Mouse (Mus musculus): ENCODE data around the gene Ajuba. TPM values are rescaled to one million over a fixed set of nuclear protein-coding genes. Genes with fewer than 3 reads are reported as not detected.
"Not testable (repeated sequence)": the region's sequence is repeated elsewhere in the genome, so short reads cannot be mapped to it uniquely, and the experiment has no call there.

Gene Ajuba
- polyA plus RNA-seq, 1 experiment from 2014 or later, result 18.9 TPM

DNA sequence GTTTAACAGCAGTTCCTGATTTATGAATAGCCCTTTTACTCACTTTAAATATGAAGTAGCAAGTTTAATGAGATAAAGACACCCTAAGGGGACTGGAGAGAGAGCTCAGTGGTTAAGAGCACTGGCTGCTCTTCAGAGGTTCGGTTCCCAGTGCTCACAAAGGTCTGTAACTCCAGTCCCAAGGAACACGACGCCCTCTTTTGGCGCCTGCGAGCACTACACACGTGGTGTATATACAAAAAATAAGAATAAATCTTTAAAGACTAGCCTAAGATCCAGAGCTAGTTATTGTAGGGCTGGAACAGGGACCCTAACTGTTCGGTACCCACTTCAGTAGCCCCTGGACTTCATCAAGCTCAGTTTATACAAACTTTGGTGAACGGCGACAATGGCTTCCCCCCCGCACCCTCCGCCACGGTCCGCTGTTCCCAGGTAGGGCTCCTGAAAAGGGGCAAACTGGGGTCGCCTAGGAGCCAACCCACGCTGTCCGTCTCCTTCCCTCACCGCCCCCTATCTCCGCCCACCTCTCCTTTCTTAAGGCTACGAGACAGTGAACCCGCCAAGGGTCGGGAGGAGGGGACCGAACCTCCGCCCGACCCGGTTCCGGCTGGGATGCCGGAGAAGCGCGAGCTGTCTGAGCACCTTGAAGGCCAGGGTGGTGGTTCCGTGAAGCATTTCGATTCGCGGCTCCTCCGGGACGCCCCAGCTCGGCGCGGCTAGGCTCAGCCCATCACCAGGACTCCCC lies 40.0 kb upstream of the Ajuba start:
- Histone ChIP-seq H3K9ac (ENCODE audit: low read length) (peak overlapping the region; percentile 88), H3K27me3 (ENCODE audit: control insufficient read depth, insufficient read depth, low read length) (no peaks in the 10 kb centered on the region), H3K4me3 (ENCODE audit: low read depth, low read length) (peak overlapping the region; percentile 82), H3K36me3 (ENCODE audit: control insufficient read depth, insufficient read depth, low read length) (0 out of 2 replicates have a peak, but pooled peaks cover 7% of the 10 kb centered on the region), H3K4me1 (replicated peaks; ENCODE audit: control insufficient read depth, insufficient read depth) (no peaks in the 10 kb centered on the region), H3K27ac (replicated peaks) (peak overlapping the region; percentile 65), H3K9me3 (ENCODE audit: control insufficient read depth, low read length) (no peaks in the 10 kb centered on the region), H3K4me2 (replicated peaks; ENCODE audit: low read depth) (peak overlapping the region; percentile 66)
- ATAC-seq (ENCODE audit: low FRiP score, low TSS enrichment) (peak; percentile 61), DNase-seq (ENCODE audit: low spot score) (peak; percentile 53)
- WGBS, result 2% methylated on average over 38 of the region's 38 CpGs
- TF ChIP-seq EP300 (optimal IDR thresholded peaks at IDR 0.05), result no peak
- TF ChIP-seq CTCF (IDR thresholded peaks at IDR 0.05; ENCODE audit: low read depth), result peak; percentile 53

DNA sequence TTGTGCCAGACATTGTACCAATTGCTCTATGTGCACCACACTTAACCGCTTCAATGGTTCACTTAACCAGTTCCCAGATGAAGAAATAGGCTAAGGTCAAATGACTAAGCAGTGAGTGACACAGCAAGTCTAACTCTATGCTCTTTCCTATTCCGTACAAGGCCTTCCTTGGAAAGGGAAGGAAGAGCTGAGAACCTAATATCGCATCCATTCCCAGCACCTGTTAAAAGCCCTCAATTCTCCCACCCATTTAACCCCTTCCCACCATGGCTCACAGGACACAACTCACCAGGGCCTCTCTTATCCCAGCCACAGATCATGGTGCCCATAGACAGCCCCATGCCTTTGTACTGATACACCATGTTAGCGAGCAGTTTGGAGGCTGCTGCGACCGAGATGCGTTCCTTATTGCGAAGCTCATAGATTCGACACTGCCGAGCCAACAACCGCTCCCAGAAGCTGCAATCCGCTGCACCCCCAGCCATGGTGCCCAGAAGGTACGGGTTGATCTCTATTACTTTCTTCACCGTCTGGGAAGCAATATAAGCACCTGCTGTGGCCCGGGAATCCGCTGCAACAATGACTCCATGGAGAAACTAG lies 39.0 kb upstream of the Ajuba start:
- H3K4me1 ChIP-seq (replicated peaks; ENCODE audit: control insufficient read depth, insufficient read depth), result no peaks in the 10 kb centered on the region
- H3K9ac ChIP-seq (ENCODE audit: low read length), result no peak overlapping the region
- TF ChIP-seq EP300 (optimal IDR thresholded peaks at IDR 0.05) (no peak), CTCF (IDR thresholded peaks at IDR 0.05; ENCODE audit: low read depth) (no peak)
- 91% methylated on average over 16 of the region's 16 CpGs for WGBS
- 0 out of 2 replicates have a peak overlapping the region, but pooled peaks have one; percentile 24 for H3K27ac ChIP-seq (replicated peaks)
- 0 out of 2 replicates have a peak, but pooled peaks cover 7% of the 10 kb centered on the region for H3K36me3 ChIP-seq (ENCODE audit: control insufficient read depth, insufficient read depth, low read length)
- no peak overlapping the region for H3K4me2 ChIP-seq (replicated peaks; ENCODE audit: low read depth)
- no peaks in the 10 kb centered on the region for H3K27me3 ChIP-seq (ENCODE audit: control insufficient read depth, insufficient read depth, low read length)
- no peaks in the 10 kb centered on the region for H3K9me3 ChIP-seq (ENCODE audit: control insufficient read depth, low read length)
- ATAC-seq (ENCODE audit: low FRiP score, low TSS enrichment) (no peak), DNase-seq (ENCODE audit: low spot score) (no peak)
- H3K4me3 ChIP-seq (ENCODE audit: low read depth, low read length), result no peak overlapping the region

- not testable (repeated sequence) for H3K27ac ChIP-seq (replicated peaks); H3K4me3 ChIP-seq (ENCODE audit: low read depth, low read length); ATAC-seq (ENCODE audit: low FRiP score, low TSS enrichment); H3K36me3 ChIP-seq (ENCODE audit: control insufficient read depth, insufficient read depth, low read length); H3K9ac ChIP-seq (ENCODE audit: low read length); DNase-seq (ENCODE audit: low spot score); H3K27me3 ChIP-seq (ENCODE audit: control insufficient read depth, insufficient read depth, low read length); H3K9me3 ChIP-seq (ENCODE audit: control insufficient read depth, low read length); H3K4me2 ChIP-seq (replicated peaks; ENCODE audit: low read depth); H3K4me1 ChIP-seq (replicated peaks; ENCODE audit: control insufficient read depth, insufficient read depth)
- 94% methylated on average over 16 of the region's 16 CpGs for WGBS
These were observed 36.8 kb upstream of the Ajuba start for GRCm38 (mm10) chr14:54614130-54614529.

DNA sequence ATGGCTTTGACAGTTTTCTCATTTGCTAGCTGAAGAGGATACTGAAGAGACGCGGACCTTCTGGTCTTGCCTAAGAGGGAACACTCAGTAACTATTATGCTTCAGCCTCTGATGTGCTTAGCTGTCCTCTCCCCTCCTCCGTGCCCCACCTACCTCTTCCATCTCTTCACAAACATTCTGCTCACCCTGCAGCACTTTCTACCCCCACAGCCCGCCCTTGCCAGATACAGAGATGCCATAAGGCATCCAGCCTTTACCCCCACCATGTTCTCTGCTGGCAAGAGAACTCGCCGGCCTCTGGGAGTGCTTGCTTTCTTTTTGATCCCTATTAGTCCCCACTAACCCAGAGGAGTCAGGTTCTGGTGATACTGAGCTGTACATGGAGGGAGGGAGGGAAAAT lies 33.3 kb upstream of the Ajuba start:
- DNase-seq (ENCODE audit: low spot score) (no peak), ATAC-seq (ENCODE audit: low FRiP score, low TSS enrichment) (no peak)
- Histone ChIP-seq H3K9ac (ENCODE audit: low read length) (no peak overlapping the region), H3K27me3 (ENCODE audit: control insufficient read depth, insufficient read depth, low read length) (no peaks in the 10 kb centered on the region), H3K4me3 (ENCODE audit: low read depth, low read length) (no peak overlapping the region), H3K9me3 (ENCODE audit: control insufficient read depth, low read length) (no peaks in the 10 kb centered on the region), H3K27ac (replicated peaks) (no peak overlapping the region), H3K4me1 (replicated peaks; ENCODE audit: control insufficient read depth, insufficient read depth) (no peaks in the 10 kb centered on the region), H3K4me2 (replicated peaks; ENCODE audit: low read depth) (no peak overlapping the region), H3K36me3 (ENCODE audit: control insufficient read depth, insufficient read depth, low read length) (0 out of 2 replicates have a peak, but pooled peaks cover 7% of the 10 kb centered on the region)
- TF ChIP-seq CTCF (IDR thresholded peaks at IDR 0.05; ENCODE audit: low read depth) (no peak), EP300 (optimal IDR thresholded peaks at IDR 0.05) (no peak)
- WGBS, result 83% methylated on average over 6 of the region's 6 CpGs

DNA sequence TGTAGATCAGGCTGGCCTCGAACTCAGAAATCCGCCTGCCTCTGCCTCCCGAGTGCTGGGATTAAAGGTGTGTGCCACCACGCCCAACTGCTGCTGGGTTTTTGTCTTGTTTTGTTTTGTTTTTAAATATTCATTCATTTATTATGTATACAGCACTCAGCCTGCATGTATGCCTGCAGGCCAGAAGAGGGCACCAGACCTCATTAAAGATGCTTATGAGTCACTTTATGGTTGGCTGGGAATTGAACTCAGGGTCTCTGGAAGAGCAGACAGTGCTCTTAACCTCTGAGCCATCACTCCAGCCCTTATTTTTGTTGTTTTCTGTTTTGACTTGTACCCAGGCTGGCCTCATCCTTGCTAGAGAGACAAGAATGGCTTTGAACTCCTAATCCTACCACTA lies 32.6 kb upstream of the Ajuba start:
- Histone ChIP-seq H3K4me2 (replicated peaks; ENCODE audit: low read depth) (no peak overlapping the region), H3K27ac (replicated peaks) (no peak overlapping the region), H3K27me3 (ENCODE audit: control insufficient read depth, insufficient read depth, low read length) (no peaks in the 10 kb centered on the region), H3K4me3 (ENCODE audit: low read depth, low read length) (no peak overlapping the region), H3K9ac (ENCODE audit: low read length) (no peak overlapping the region), H3K9me3 (ENCODE audit: control insufficient read depth, low read length) (no peaks in the 10 kb centered on the region), H3K36me3 (ENCODE audit: control insufficient read depth, insufficient read depth, low read length) (0 out of 2 replicates have a peak, but pooled peaks cover 2% of the 10 kb centered on the region), H3K4me1 (replicated peaks; ENCODE audit: control insufficient read depth, insufficient read depth) (no peaks in the 10 kb centered on the region)
- ATAC-seq (ENCODE audit: low FRiP score, low TSS enrichment) (no peak), DNase-seq (ENCODE audit: low spot score) (no peak)
- TF ChIP-seq CTCF (IDR thresholded peaks at IDR 0.05; ENCODE audit: low read depth), result peak; percentile 72
- no peak for TF ChIP-seq EP300 (optimal IDR thresholded peaks at IDR 0.05)
- 76% methylated on average over 4 of the region's 4 CpGs for WGBS

GRCm38 (mm10) chr14:54609245-54609644 lies 31.9 kb upstream of the Ajuba start:
- DNase-seq (ENCODE audit: low spot score) (no peak), ATAC-seq (ENCODE audit: low FRiP score, low TSS enrichment) (no peak)
- Histone ChIP-seq H3K27me3 (ENCODE audit: control insufficient read depth, insufficient read depth, low read length) (no peaks in the 10 kb centered on the region), H3K4me1 (replicated peaks; ENCODE audit: control insufficient read depth, insufficient read depth) (no peaks in the 10 kb centered on the region), H3K9me3 (ENCODE audit: control insufficient read depth, low read length) (no peaks in the 10 kb centered on the region), H3K9ac (ENCODE audit: low read length) (no peak overlapping the region), H3K4me2 (replicated peaks; ENCODE audit: low read depth) (no peak overlapping the region), H3K4me3 (ENCODE audit: low read depth, low read length) (no peak overlapping the region), H3K27ac (replicated peaks) (no peak overlapping the region), H3K36me3 (ENCODE audit: control insufficient read depth, insufficient read depth, low read length) (0 out of 2 replicates have a peak, but pooled peaks cover 2% of the 10 kb centered on the region)
- 58% methylated on average over 4 of the region's 4 CpGs for WGBS
- TF ChIP-seq CTCF (IDR thresholded peaks at IDR 0.05; ENCODE audit: low read depth) (no peak), EP300 (optimal IDR thresholded peaks at IDR 0.05) (no peak)

Measured in stomach, postnatal 0 days (tissue).